Mouse (Mus musculus): ENCODE measurements around the gene Ddi1. TPM values are rescaled to one million over a fixed set of nuclear protein-coding genes. Genes with fewer than 3 reads are reported as not detected.
"Not testable (repeated sequence)": the region's sequence is repeated elsewhere in the genome, so short reads cannot be mapped to it uniquely, and the experiment has no call there.

Ddi1 gene
- not detected for total RNA-seq (2021)
- long read RNA-seq, result 0 reads

- no peak for DNase-seq (ENCODE audit: low spot score in 2 of 2)
Measured at GRCm38 (mm10) chr9:6269796-6270280, at the start of gene Ddi1. Gene Ddi1 (minus strand): TSS chr9:6269846.

DNA sequence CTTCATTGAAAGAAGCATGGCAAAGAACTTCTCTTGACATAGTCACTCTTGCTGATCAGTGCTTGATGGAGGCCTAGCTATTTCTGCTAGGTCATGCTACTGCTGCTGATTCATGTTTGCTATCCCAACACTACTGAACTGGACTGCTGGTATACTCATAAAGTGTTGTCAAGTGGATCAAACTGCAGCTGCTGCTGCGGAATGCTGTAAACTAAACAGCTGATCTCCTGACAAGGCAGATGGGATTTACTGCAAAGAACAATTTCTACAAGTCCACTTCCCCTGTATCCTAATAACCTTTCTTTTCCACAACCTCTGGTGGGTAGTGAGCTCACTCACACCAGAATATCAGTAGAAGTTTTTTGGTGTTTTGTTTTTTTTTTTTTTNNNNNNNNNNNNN, 47.5 kb upstream of the Ddi1 start:
- no peak for DNase-seq (ENCODE audit: low spot score in 2 of 2)

GRCm38 (mm10) chr9:6305847-6306246, 36.2 kb upstream of the Ddi1 start:
- no peak for DNase-seq (ENCODE audit: low spot score in 2 of 2)

DNA sequence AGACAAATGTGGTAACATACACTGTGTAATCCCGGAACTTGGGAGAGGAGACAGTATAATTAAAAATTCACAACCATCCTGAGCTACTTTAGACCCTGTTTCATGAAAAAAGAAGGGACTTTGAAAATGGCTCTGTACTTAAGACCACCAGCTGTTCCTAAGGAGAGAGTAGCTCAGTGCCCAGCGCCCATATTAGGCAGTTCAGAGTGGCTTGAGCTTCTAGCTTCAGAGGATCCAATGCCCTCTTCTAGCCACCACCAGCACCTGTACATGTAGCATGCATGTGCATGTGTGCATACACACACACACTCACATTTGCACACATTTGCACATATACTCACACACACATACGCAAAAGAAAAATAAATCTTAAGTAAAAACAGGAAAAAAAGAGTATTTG, 34.9 kb upstream of the Ddi1 start:
- no peak for DNase-seq (ENCODE audit: low spot score in 2 of 2)

DNA sequence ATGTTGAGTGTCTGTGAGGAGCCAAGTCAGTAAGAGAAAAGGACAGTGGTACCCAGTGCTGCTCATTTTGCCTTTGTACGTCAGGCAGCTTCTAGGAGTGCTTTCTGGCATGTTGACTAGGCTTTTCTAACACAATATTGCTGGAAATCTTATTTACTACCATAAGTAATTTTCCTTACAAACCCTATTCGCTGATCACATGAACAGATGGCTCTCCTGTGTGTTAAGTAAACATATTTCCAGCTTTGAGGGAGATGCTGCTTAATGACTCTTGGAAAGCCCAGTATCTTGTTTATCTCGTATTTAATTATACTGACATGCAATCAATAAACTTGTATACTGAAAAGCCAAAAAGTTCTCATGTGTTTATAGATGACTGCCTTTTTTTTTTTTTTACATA, 32.4 kb upstream of the Ddi1 start:
- no peak for DNase-seq (ENCODE audit: low spot score in 2 of 2)

- no peak for DNase-seq (ENCODE audit: low spot score in 2 of 2)
Measured at GRCm38 (mm10) chr9:6298547-6298946, 28.9 kb upstream of the Ddi1 start.

DNA sequence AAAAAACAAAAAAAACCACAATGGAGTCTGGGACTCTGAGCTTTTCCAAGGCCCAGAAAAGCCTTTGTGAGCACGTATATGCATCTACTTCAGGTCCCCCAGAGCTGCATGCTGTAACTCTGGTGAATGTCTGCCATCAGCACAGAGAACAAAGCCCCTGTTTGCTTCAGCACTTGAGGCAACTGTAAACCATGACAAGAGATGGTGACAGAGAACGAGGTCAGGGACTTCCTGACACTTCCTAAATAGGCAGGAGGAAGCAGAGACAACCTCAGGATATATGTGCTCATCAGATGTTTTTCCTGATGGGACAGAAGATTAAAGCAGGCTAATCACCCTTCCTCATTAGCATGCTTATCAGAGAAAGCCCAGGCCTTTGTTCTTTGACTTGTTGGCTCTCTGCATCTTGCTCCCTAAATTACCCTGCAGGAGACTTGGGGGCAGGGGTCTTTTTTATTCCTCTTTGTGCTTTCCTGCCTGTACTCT, 19.6 kb upstream of the Ddi1 start:
- no peak for DNase-seq (ENCODE audit: low spot score in 2 of 2)

DNA sequence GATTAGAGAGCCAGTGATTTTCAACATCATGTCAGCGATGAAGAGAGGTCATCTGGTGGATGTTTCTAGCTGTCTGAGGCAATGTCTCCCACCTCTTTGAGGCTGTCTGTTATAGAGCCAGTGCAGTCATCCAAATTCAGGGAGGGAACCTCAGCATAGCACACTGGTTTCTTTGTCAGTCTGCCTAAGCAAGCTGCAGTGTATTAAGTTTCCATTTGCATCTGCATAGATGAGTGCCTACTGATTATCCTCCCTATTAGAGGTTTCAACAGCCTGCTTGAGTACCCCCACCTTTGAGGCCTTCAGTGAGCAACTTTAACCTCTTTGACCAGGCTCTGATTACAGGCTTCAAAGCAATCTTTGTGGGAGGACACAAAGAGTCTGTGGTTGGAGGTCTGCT, 17.1 kb upstream of the Ddi1 start:
- no peak for DNase-seq (ENCODE audit: low spot score in 2 of 2)

GRCm38 (mm10) chr9:6277526-6277925, 7.9 kb upstream of the Ddi1 start:
- no peak for DNase-seq (ENCODE audit: low spot score in 2 of 2)

DNA sequence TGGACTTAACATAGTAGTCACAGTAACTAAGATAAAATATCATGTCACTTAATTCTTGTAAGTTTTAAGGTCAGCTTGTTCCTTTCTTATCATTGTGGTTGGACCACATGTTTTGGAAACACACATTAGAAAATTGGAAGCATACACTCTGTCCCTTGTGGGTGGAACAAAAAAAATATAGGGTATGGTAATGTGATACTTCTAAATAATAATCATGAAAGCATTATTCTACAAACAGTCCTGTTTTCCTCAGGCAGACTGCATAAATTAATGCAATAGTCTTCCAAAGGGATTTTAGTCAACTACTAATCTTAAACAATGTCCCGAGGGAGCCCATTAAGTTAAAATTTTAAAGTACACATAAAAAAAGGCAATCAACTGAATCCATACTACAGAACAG, 6.7 kb upstream of the Ddi1 start:
- no peak for DNase-seq (ENCODE audit: low spot score in 2 of 2)

- DNase-seq (ENCODE audit: low spot score in 2 of 2), result peak in 1 of 2 experiments; percentile 39
Measured at GRCm38 (mm10) chr9:6264820-6265219, 4.8 kb downstream of the Ddi1 start.

DNA sequence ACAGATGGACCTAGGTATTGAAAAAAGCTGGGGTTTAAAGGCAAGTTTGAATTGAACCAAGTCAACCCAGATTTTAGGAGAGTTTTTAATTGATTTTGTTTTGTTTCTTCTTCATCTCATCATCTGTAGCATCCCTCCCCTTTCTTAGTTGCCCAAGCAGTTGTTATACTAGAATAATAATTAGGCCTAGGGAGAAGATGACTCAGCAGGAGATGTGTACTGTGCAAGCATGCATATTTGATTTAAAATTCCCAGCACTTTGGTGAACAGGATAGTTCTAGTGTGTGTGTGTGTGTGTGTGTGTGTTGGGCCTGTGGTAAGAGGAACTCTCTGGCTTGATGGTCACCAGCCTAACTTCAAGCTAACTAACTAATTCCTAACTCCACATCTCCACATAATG, 12.6 kb downstream of the Ddi1 start:
- DNase-seq (ENCODE audit: low spot score in 2 of 2), result no peak

DNA sequence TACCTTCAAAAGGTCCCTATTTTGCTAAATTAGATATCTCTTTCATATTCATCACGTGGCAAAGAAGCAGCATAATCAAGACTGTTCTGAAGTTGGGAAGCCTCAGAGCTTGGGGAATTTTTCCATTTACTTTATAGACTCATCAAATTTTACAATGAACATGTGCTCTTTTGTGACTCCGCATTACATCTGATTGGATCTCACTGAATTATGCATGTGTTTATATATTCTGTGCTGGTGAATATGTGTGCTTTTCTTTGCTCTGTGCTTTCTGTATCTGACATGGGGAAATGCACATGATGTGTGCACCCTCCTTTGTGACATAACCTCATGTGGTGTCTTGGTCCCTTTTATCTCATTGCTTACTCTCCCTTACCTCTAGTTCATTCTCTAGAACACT, 17.7 kb downstream of the Ddi1 start:
- no peak for DNase-seq (ENCODE audit: low spot score in 2 of 2)

DNA sequence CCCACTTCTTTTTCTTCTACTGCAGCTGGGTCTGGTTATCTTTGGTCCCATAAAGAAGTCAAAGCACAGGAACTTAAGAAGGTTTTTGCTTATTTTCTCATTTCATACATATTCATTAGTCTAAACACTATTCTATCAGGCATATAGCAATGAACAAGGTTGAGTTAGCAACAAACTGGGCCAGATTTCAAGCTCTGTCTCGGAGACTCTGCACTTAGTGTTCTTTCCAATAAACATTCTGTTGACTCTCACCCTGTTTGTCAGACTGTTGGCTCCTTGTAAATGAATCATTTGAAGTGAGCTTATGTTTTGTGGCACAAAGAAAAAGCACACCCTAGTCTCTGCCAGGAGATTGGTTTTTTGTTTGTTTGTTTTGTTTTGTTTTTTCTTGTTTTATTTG, 19.3 kb downstream of the Ddi1 start:
- DNase-seq (ENCODE audit: low spot score in 2 of 2), result peak in 1 of 2 experiments; percentile 34

- not testable (repeated sequence) for DNase-seq (ENCODE audit: low spot score in 2 of 2)
Measured at GRCm38 (mm10) chr9:6235982-6236381, 33.7 kb downstream of the Ddi1 start.

GRCm38 (mm10) chr9:6217505-6217904, 52.1 kb downstream of the Ddi1 start:
- no peak for DNase-seq (ENCODE audit: low spot score in 2 of 2)

DNA sequence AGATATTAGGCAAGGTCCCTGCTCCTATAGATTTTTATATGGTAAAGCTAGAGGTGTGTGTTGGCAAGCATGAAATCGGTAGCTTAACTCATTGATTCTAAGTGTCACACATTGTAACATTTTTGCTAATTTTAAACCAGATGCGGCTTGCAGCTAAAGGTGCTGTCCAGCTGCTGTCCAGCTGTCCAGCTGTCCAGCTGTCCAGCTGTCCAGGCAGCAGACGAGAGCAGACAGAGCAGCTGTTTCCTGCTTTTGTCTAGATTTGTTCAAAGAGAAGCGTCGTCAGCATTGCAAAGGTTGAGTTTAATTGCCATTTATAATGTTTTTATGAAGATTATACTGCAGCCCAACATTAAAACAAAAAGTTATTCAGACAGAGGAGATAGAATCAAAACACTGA, 56.8 kb downstream of the Ddi1 start:
- DNase-seq (ENCODE audit: low spot score in 2 of 2), result no peak

Other genes starting within 250 kb of the Ddi1 start
- 1 to 10 TPM; 3.3 to 3.5 TPM for gene Pdgfd, start 101.3 kb downstream of the Ddi1 start, total RNA-seq (2021)

Measured in layer of hippocampus, adult 18-20 months (tissue).